Mouse (Mus musculus) MEL-GATA-1-ER (cell line): ENCODE results near the gene Gm9573.

Experiments used
- DNase-seq: peaks from one replicate; pipeline ENCODE4 v3.0.0-alpha.2; 2012; ENCODE audit warnings: low read depth; ENCODE audit errors: extremely low read depth

Gene Gm9573

DNA sequence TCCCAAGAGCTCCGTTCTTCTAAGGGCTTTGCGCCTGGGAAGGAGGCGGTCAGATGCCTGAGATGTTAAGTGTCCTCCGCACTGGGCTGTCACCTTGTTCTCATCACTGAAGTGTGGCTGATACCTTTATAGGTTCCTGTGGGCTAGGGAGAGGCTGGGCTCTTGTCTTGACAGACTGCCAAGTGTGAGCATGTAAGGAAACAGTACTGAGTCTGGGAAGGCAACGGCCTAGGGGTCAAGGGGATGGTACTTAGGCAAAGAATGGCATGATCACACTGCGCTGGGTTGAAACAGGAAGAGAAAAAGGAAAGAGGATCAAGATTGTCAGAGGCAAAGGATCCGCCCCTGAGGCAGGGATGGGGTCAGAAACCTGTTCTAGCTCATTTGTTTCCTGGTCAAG lies at the start of gene Gm9573:
Gm9573 (minus strand) TSS at position 101 of the 400 bp plus-strand sequence.
- no peak for DNase-seq

DNA sequence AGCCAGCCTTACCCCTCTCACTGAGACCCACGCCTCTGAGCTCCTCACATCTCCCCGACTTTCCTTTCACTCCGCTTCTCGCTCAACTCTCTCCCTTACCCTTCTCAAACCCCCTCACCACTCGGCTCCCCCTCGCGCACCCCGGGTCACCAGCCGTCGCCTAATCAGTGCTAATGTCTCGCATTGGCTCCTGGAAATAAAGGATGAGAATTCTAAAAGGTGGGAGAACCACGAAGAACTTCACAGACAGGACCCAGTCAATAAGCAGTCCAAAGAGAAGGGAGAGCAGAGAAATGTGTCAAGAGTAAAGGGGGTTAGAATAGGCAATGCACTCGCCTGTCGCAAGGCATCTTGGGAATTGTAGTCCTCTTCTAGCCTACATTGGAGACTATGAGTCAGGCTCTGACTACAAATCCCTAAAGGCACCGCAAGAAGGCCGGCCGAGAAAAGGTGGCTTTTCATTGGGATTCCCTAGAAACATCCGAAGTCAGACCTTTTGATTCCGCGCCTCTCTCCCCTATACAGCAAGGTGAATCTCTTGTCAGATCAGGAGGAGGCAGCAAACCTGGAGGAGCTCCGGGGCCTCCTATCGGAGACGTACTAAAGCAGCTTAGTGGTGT lies 47.1 kb upstream of the Gm9573 start, which contains the start of gene Gtf2h4:
Gtf2h4 (minus strand) TSS at position 324 of the 620 bp plus-strand sequence.
- DNase-seq, result peak; percentile 98

DNA sequence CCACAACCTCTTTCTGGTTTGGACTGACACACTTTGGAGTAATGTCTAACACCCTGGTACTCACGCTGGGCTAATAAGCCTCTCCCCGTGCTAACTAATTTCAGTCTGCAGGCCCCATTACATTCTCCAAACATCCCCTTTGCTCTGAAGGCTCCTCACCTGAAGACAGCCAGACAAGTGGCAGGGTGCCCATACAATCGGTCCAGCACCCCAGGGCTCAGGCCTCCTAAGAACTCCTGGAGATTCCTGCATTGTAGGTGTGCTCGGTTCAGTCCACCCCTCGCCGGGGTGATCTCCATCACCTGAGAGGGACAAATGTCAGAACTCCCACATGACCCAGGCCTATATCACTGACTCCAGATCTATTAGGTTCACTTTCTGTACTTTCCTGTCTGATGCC lies 46.1 kb upstream of the Gm9573 start:
- DNase-seq, result no peak

DNA sequence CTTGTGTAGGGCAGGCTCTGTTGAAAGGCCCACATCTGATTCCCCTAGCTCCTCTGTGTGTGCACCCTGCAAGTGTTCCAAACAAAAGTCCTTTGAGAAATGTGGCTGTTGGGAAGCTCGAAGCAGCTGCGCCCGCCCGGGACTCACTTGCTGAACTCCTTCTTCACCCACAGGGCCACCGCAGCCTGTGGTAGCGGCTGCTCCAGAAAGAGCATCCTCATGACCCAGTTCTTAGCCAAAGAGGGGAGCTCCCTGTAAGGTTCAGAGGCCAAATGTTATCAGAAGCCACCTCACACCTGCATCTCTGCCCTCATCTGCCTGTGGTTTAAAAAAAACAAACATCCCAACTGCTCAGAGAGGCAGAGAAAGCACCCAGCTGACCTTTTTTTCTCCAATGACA lies 45.4 kb upstream of the Gm9573 start:
- DNase-seq, result no peak

DNA sequence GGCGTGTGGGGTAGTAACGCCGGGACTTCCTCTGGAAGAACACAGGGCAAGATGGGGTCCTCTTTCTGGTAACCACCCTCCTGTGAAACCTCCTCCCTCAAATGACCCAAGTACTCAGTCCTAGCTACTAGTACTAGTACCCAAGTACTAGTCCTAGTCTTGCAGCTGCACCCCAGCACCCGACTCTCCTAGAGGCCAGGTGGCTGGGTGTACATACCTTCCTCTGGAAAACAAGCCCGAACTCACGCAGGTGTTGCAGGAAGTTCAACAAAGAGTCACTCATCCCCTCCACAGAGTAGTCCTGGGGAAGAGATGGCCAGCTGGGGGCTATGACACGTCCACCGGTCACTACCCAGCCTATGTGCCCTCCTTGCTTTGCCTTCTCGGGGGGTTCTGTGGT lies 43.3 kb upstream of the Gm9573 start:
- DNase-seq, result no peak

DNA sequence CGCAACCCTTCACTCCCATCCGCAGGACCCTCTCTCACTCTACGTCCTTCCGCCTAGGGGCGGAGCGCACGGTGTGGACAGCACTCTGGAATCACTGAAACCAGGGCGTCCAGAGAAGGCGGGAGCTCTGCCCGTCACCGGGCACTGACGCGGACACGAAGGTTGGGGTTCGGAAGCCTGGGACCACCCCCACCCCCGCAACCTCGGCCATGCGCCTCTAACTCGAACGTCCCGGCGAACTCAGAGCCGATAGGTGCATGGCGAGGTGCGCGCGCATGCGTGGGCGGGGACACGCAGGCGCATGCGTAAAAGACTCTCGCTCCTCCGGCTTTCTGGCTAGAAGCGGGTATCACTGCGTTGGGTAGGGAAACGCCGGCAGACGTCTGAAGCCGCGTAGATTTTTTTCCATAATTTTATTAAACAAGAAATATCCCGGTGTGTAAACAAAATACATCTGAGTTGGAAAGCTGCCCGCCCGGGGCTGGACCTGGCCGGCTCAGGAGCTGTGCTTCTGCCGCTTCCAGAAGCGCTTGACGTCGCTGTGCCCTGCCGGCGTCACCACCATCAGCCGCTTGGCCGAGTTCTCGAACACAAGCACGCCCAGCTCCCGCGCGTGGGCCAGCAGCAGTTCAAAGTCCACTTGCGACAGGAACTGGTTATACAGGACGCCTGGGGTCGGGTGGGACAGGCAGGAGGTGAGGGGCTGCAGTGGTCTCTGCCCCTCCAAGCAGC lies 41.1 kb upstream of the Gm9573 start, which contains the start of gene Vars2:
Vars2 (minus strand) TSS at position 259 of the 732 bp plus-strand sequence.
- DNase-seq, result peak; percentile 78

DNA sequence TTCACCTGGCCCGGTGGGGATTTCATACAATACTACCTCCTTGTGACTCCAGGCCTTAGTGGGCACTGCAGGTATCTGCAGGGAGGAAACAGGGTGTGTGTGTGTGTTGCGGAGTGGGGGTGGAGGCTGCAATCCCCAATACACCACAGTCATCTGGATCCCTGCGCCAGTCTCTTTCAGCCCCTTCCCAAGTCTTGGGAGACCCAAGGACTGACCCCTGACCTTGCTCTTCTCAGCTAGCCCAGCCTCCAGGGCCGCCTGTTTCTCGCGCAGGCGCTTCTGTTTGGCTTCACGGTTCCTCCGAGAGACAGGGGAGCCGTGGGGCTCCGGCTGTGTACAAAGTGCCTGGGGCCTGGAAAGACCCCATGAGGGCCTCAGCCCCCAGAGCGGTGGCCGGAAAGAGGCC lies 40.4 kb upstream of the Gm9573 start:
- peak; percentile 27 for DNase-seq

DNA sequence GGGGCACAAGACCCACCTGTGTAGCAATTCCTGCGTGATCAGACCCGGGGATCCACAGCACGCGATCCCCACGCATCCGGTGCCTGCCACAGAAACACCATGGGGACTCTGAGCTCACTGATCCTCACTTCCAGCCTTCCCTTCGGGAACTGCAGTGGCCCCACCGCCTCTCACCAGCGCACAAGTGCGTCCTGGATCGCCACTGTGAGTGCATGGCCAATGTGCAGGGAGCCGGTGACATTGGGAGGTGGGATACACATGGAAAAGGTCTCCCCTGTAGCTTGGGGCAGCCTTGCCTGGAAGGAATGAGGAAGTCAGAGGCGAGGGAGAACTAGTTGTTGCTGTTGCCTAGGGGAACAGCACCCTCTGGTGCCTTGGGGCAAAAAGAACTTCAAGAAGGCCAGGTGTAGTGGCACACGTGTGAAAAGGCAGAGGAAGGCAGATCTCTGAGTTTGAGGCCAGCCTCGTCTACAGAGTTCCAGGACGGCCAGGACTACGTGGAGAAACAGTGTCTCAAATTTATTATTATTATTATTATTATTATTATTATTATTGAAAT lies 39.6 kb upstream of the Gm9573 start:
- peak; percentile 73 for DNase-seq

DNA sequence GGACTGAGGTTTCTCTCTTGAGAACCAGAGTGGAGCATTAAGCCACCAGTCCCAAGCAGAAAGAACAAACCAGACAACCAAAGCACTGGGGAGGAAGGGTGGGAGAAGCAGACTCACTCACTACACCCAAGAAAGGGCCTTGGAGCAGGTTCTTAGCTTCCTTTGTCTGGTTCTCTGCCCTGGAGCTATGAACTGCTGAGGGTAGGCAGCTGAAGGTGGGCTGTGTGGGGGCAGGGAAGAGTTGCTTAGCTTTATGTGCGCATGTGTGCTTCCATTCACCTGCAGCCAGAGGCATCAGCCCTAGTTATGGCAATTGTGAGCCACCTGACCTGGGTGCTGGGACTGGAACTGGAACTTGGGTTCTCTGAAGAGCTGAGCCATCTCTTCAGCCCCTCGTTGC lies 26.6 kb upstream of the Gm9573 start:
- no peak for DNase-seq

DNA sequence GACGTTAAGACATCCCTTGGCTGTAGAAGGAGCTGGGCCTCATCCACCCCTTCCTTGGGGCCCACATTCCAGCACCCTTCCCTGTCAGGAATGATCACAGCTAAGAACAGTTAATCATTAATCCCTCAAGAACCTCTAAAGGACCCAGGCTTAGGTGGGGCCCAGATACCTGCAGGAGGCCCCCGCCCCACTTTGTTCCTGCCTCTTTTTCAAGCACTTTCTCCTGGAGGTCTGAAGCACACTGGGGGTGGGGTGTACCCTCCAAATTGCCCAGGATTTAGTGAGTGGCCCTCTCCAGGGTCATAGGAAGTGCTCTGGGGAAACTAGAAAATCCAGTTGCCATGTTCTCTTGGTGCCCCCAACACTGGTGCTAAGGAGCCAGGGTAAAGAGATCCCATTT lies 23.0 kb upstream of the Gm9573 start:
- no peak for DNase-seq

DNA sequence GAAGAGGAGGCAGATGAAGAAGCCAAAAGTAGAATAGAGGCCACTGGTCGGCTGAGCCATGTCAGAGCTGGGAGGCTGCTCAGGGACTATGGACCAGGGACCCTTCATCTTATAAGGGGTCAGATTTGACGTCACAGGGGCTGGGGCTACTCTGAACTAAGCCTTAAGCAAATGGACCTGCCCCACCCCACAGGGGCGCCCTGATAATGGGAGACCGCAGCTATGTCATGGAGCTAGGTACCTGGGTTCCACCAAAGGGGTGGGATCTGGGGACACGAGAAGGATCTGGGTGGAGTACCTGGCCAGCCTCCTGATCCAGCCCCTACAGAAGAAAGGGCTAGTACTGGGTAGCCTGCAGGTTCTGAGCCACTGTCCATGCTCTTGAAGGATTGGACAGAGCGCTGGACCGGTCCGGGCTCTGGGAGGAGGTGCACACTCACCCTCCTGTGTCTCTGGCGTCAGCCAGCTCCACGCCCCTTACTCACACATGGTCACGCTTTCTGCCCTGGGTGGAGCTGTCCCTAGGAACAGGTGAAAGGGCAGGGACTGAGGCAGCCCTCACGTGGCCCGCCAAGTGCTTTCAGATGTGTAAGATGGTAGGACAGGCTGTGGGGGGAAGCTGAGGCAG lies 17.3 kb upstream of the Gm9573 start, which contains the start of gene Mucl3:
Mucl3 (minus strand) TSS at position 87 of the 628 bp plus-strand sequence.
- no peak for DNase-seq

DNA sequence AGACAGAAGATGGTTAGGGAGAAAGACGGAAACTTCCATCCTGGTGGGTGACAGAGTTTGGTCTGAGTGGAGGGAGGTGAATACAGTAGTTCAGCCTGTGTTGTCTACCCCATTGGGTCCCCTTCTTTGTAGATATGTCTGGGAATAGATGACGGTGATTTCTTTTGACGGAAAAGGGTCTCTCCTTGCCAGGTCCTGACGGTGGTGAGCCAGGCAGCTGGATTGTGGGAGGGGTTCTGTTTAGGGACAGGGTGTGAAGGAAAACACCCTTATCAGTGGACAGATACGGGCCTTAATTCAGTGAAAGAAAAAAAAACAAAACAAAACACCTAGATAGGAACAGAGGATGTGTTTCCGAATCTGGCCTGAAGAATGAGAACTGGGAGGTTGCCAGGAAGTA lies 12.9 kb upstream of the Gm9573 start:
- DNase-seq, result no peak

DNA sequence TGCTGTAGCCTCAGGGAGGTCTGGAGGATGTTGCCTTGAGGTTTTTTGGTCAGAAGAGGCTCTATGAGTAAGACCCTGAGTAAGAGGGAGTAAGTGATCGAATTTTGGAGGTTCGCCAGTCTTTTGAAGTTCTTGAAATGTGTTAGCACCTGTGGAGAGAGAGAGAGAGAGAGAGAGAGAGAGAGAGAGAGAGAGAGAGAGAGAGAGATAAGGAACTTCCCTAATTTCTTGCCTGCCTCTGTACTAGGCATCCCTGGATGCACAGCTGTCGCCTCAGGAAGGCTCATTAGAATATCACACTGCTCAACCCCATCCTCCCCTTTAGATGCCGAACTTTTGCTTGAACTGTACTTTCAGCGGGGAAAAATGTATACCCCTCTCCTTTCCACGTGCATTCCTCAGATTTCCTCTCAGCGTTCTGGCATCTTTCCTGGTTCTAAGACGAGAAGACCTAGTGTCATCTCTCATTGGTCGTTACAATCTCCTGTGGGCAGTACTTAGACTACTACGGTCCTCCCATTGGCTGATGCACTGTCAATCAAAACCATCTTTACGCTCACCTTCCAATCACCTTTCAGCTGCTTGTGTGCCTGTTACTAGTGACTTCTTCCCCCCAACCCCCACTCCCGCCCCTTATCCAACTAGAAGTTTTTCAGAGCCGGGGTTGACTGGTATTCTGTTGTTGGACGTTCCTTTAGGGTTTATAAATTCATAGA lies 12.2 kb upstream of the Gm9573 start:
- DNase-seq, result peak; percentile 97

DNA sequence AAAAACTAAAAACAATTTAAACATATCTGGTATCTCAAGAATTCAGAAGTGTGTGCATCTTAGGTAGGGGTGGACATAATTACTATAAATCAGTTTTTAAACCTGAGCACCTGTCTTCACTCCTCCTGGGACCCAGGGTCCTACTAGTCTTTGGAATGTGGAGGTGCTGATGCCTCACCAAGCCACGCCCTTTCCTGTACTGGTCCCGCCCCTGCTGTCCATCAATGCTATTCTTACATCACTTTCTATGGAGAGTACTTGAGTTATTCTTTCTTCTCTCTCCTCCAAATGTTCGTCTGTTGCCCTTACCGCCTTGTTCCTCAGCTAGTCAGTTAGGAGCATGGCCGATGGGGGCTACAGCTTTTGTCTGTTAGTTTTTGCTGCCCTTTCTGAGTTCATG lies 9.9 kb upstream of the Gm9573 start:
- peak; percentile 56 for DNase-seq

DNA sequence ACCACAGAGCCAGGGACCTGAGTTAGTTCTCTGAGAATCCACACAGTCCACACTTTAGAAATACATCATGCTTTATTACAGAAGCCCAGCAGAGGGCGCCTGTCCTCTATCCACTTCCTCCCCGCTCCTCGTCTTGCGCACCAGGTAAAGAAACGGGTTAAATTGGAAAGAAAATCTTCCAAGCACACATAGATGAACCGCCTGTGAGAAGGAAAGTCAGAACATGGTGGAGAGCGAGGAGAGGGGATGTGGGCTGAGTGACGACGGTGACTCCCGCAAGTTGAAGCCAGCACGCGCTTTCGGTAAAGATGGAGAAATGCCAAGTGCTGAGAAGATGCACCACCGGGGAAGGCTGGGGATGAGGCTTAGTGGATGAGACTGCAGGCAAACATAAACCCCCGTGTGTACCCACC lies 9.3 kb upstream of the Gm9573 start:
- peak; percentile 74 for DNase-seq

DNA sequence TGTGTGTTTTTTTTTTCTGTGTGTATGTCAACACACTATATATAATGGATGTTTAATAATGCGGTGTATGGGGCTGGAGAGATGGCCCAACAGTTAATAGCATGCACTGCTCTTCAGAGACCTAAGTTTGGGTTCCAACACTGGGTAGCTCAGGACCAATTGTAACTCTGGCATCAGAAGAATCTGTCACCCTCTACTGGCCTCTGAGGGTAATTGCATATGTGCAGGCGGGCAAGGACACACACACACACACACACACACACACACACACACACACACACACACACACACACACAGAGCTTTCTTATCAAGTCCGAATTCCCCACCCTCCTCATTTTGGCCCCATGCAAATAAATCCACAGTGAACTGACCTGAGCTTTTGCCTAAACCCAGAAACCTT lies 8.8 kb upstream of the Gm9573 start:
- DNase-seq, result no peak

DNA sequence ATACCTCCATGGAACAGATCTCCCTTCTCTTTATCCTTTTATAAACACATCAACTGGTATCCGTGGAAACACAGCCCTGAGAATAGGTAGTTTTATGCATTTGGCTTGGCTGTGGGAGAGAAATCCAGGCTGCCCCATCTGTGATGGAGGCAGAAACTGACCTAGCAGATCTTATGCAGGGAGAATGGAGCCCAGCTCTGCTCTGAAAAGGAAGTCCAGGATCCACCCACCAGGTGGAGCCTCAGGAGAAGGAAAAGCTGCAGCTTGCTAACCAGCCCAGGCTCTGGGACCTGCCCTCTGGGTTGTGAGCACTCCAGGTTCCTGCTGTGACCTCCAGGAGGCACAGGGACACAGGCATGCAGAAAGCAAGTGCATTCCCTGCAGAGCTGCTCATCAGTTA lies 7.6 kb upstream of the Gm9573 start:
- no peak for DNase-seq

DNA sequence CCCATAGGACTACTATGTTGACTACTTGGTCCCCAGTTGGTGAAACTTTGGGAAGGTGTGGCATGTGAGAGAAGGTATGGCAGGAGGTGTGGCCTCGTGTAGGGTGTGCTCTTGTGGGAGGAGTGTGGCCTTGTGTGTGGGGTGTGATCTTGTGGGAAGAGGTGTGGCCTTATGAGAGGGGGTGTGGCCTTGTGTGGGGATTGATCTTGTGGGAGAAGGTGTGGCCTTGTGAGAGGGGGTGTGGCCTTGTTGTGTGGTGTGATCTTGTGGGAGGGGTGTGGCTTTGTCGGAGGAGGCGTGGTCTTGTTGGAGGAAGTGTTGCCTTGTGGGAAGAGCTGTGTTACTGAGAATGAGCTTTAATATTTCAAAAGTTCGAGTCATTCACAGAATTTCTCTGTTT lies 9.3 kb downstream of the Gm9573 start:
- peak; percentile 67 for DNase-seq

DNA sequence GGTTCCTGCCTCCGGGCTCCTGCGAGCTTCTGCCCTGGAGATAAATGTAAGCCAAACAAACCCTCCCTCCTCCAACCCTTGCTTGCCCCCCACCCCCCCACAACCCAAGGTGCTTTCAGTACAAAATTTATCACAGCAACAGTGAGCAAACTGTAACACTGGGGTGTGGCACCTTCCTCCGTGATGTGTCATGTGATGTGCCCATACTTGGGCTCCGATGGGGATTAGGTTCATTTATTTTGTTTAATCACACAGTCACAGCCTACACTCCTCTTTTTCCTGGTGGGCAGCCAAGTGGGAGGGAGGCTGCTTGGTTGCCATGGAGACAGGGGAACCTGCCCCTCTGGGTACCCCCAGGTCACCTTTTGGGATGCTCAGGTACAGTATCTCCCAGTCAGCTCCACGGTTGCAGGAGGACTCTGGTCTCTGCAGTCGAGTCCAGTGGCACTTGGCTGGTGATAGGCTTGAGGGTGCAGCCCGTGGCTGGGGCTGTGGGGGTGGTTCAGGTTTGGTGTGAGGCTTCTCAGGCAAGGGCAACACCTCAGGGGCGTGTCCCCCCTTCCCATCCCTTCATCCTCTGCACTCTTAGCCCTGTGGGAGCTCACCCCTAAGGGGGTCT lies 24.6 kb downstream of the Gm9573 start:
- DNase-seq, result no peak

DNA sequence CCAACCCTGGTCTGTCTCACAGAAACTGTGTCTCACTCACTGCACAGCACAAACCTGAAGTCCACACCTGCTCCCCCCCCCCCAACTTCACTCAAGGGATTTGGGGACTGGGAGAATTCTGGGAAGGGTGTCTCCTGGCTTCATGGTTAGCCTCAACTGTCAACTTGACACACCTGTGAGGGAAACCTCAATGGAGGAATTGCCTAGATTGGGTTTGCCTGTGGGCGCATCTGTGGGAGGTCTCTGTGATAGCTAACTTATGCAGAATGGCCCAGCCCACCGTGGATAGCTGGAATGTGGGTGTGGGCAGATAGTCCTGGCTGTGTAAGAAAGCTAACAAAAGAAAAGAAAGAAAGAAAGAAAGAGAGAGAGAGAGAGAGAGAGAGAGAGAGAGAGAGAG lies 25.2 kb downstream of the Gm9573 start, which contains the start of gene Sfta2:
Sfta2 (plus strand) TSS at position 301 of the 400 bp plus-strand sequence.
- no peak for DNase-seq

DNA sequence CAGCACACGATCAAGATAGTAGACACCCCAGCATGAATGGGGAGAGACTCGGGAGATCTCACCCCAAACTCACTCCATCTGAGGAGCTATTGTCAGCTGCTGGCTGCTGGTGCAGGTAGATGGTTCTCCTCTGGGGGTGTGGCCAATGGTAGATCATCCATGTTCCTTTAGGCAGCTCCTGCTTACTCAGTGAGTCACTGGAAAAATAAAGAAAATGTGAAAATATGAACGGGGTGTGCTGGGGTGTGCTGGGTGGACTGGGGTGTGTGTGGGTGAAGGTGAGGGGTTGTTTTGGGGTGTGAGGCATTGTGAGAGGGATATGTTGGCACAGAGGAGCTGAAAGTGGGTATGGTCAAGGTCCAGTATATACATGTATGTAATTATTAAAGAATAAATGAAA lies 29.0 kb downstream of the Gm9573 start:
- DNase-seq, result no peak
